Mouse (Mus musculus): ENCODE results near the gene Il22ra1. TPM values are rescaled to one million over a fixed set of nuclear protein-coding genes. Genes with fewer than 3 reads are reported as not detected.
"Not testable (repeated sequence)": the region's sequence is repeated elsewhere in the genome, so short reads cannot be mapped to it uniquely, and the experiment has no call there.

Gene Il22ra1
- polyA plus RNA-seq, 1 experiment from 2014 or later = not detected

- Histone ChIP-seq H3K27me3 (replicated peaks; ENCODE audit: insufficient read depth, low read length) (no peaks in the 10 kb centered on the region), H3K9ac (replicated peaks; ENCODE audit: low read depth) (no peak overlapping the region), H3K36me3 (ENCODE audit: insufficient read depth, low read length) (no peaks in the 10 kb centered on the region), H3K4me3 (ENCODE audit: low read depth, low read length) (no peak overlapping the region), H3K27ac (ENCODE audit: low read length) (no peak overlapping the region), H3K9me3 (ENCODE audit: low read length) (no peaks in the 10 kb centered on the region), H3K4me1 (ENCODE audit: insufficient read depth, low read depth, low read length) (no peaks in the 10 kb centered on the region), H3K4me2 (replicated peaks; ENCODE audit: low read depth, low read length) (no peak overlapping the region)
- TF ChIP-seq EP300 (IDR thresholded peaks at IDR 0.05) = no peak
- TF ChIP-seq CTCF (IDR thresholded peaks at IDR 0.05) = no peak
- ATAC-seq (no peak), DNase-seq (ENCODE audit: low spot score) (no peak)
- WGBS = 84% methylated on average over 6 of the region's 6 CpGs
These were observed 21.9 kb upstream of the Il22ra1 start for GRCm38 (mm10) chr4:135706045-135706444.

- WGBS = 12% methylated on average over 8 of the region's 8 CpGs
- H3K4me2 ChIP-seq (replicated peaks; ENCODE audit: low read depth, low read length) = peak overlapping the region; percentile 40
- H3K36me3 ChIP-seq (ENCODE audit: insufficient read depth, low read length) = no peaks in the 10 kb centered on the region
- no peak overlapping the region for H3K4me3 ChIP-seq (ENCODE audit: low read depth, low read length)
- ATAC-seq = peak; percentile 87
- no peak overlapping the region for H3K27ac ChIP-seq (ENCODE audit: low read length)
- H3K9ac ChIP-seq (replicated peaks; ENCODE audit: low read depth) = no peak overlapping the region
- H3K4me1 ChIP-seq (ENCODE audit: insufficient read depth, low read depth, low read length) = no peaks in the 10 kb centered on the region
- peak; percentile 82 for TF ChIP-seq CTCF (IDR thresholded peaks at IDR 0.05)
- no peak; the same call in 1 of the 2 replicates for TF ChIP-seq EP300 (IDR thresholded peaks at IDR 0.05)
- H3K27me3 ChIP-seq (replicated peaks; ENCODE audit: insufficient read depth, low read length) = no peaks in the 10 kb centered on the region
- peak; percentile 94 for DNase-seq (ENCODE audit: low spot score)
- H3K9me3 ChIP-seq (ENCODE audit: low read length) = no peaks in the 10 kb centered on the region
These were observed 18.9 kb upstream of the Il22ra1 start for GRCm38 (mm10) chr4:135709072-135709564.

GRCm38 (mm10) chr4:135709621-135710020, 18.4 kb upstream of the Il22ra1 start:
- Histone ChIP-seq H3K27ac (ENCODE audit: low read length) (no peak overlapping the region), H3K4me2 (replicated peaks; ENCODE audit: low read depth, low read length) (no peak overlapping the region), H3K9ac (replicated peaks; ENCODE audit: low read depth) (no peak overlapping the region), H3K9me3 (ENCODE audit: low read length) (no peaks in the 10 kb centered on the region), H3K36me3 (ENCODE audit: insufficient read depth, low read length) (no peaks in the 10 kb centered on the region), H3K4me1 (ENCODE audit: insufficient read depth, low read depth, low read length) (no peaks in the 10 kb centered on the region), H3K4me3 (ENCODE audit: low read depth, low read length) (no peak overlapping the region), H3K27me3 (replicated peaks; ENCODE audit: insufficient read depth, low read length) (no peaks in the 10 kb centered on the region)
- no peak for ATAC-seq
- WGBS = 67% methylated on average over 11 of the region's 11 CpGs
- TF ChIP-seq CTCF (IDR thresholded peaks at IDR 0.05) = no peak
- no peak for TF ChIP-seq EP300 (IDR thresholded peaks at IDR 0.05)
- DNase-seq (ENCODE audit: low spot score) = no peak

GRCm38 (mm10) chr4:135710392-135710791, 17.6 kb upstream of the Il22ra1 start:
- H3K27ac ChIP-seq (ENCODE audit: low read length) = no peak overlapping the region
- 79% methylated on average over 3 of the region's 3 CpGs for WGBS
- no peaks in the 10 kb centered on the region for H3K36me3 ChIP-seq (ENCODE audit: insufficient read depth, low read length)
- no peaks in the 10 kb centered on the region for H3K9me3 ChIP-seq (ENCODE audit: low read length)
- no peak overlapping the region for H3K9ac ChIP-seq (replicated peaks; ENCODE audit: low read depth)
- no peak overlapping the region for H3K4me3 ChIP-seq (ENCODE audit: low read depth, low read length)
- TF ChIP-seq EP300 (IDR thresholded peaks at IDR 0.05) (no peak), CTCF (IDR thresholded peaks at IDR 0.05) (no peak)
- ATAC-seq (no peak), DNase-seq (ENCODE audit: low spot score) (no peak)
- no peak overlapping the region for H3K4me2 ChIP-seq (replicated peaks; ENCODE audit: low read depth, low read length)
- no peaks in the 10 kb centered on the region for H3K27me3 ChIP-seq (replicated peaks; ENCODE audit: insufficient read depth, low read length)
- H3K4me1 ChIP-seq (ENCODE audit: insufficient read depth, low read depth, low read length) = no peaks in the 10 kb centered on the region

GRCm38 (mm10) chr4:135714776-135715175, 13.2 kb upstream of the Il22ra1 start:
- Histone ChIP-seq H3K4me1 (ENCODE audit: insufficient read depth, low read depth, low read length) (no peaks in the 10 kb centered on the region), H3K27ac (ENCODE audit: low read length) (no peak overlapping the region), H3K9ac (replicated peaks; ENCODE audit: low read depth) (no peak overlapping the region), H3K9me3 (ENCODE audit: low read length) (no peaks in the 10 kb centered on the region), H3K27me3 (replicated peaks; ENCODE audit: insufficient read depth, low read length) (no peaks in the 10 kb centered on the region), H3K4me2 (replicated peaks; ENCODE audit: low read depth, low read length) (no peak overlapping the region), H3K36me3 (ENCODE audit: insufficient read depth, low read length) (no peaks in the 10 kb centered on the region), H3K4me3 (ENCODE audit: low read depth, low read length) (no peak overlapping the region)
- ATAC-seq (no peak), DNase-seq (ENCODE audit: low spot score) (no peak)
- 66% methylated on average over 7 of the region's 8 CpGs for WGBS
- TF ChIP-seq CTCF (IDR thresholded peaks at IDR 0.05) (no peak), EP300 (IDR thresholded peaks at IDR 0.05) (no peak)

GRCm38 (mm10) chr4:135716438-135716837, 11.5 kb upstream of the Il22ra1 start:
- 94% methylated on average over 11 of the region's 11 CpGs for WGBS
- not testable (repeated sequence) for H3K9me3 ChIP-seq (ENCODE audit: low read length); H3K27ac ChIP-seq (ENCODE audit: low read length); ATAC-seq; DNase-seq (ENCODE audit: low spot score); H3K9ac ChIP-seq (replicated peaks; ENCODE audit: low read depth); H3K36me3 ChIP-seq (ENCODE audit: insufficient read depth, low read length); H3K4me2 ChIP-seq (replicated peaks; ENCODE audit: low read depth, low read length); H3K4me1 ChIP-seq (ENCODE audit: insufficient read depth, low read depth, low read length); H3K27me3 ChIP-seq (replicated peaks; ENCODE audit: insufficient read depth, low read length); H3K4me3 ChIP-seq (ENCODE audit: low read depth, low read length)

Data from lung, postnatal 0 days (tissue).